Mouse (Mus musculus) activated CD4-positive, CD25-positive, alpha-beta regulatory T cell, adult 4 months (primary cell): ENCODE data around the gene Plekha6. TPM values are rescaled to one million over a fixed set of nuclear protein-coding genes. Genes with fewer than 3 reads are reported as not detected.

Experiments used
- ATAC-seq: one replicate; pipeline ENCODE4 v1.8.0; 2017
- polyA plus RNA-seq, 2 experiments: library from polyadenylated mRNA; unstranded; fragments of 100-300 nt; shearing (Covaris generic); gene quantifications; one replicate each; pipeline ENCODE4 v1.2.1; 2017

Gene Plekha6
- polyA plus RNA-seq = under 1 TPM in 1 of 2 experiments, not detected in 1; 0.06 TPM

DNA sequence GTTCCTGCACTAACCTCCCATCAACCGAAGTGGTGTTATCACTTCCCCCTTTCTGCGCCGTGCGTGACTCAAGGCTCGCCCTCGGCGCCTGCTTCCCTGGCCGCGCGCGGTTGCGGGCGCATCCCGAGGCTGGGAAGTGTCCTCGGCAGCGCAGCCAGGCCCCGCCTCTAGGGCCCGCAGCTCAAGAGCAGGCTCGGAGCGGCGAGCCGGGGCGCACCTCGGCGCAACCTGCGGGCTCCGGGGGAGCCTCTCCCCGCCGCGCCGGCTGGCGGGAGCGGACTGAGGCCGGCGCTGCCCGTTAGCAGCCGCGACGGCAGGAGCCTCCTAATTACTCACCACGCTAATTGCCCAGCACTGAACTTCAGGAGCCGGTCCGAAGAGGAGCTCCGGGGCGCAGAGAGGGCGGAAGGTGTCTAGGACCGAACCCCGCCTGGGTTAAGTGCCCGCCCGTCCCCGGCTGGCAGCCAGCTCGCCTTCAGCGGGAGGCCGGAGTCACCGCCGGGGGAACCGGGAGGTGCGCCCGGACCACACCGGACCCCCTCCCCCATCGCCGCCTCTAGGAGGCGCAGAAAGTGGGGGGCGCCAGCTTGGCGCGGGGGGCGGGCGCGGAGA lies at the start of gene Plekha6:
Gene Plekha6, plus strand, starts transcription at position 391 of the 612 bp plus-strand sequence.
- ATAC-seq = no peak

DNA sequence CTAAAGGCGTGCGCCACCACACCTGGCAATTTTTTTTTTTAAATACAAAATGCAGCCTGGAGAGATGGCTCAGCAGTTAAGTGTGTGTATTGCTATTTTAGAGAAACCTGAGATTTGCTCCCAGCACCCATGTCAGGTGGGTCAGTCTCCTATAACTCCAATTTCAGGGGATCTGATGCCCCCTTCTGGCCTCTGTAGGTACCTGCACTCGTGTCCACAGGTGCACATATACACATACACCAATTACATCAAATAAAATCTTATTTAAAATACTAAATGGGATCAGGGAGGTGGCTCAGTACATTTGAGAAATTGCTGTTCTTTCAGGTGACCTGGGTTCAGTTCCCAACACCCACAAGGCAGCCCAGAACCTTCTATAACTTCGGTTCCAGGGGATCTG lies 47.9 kb upstream of the Plekha6 start:
- no peak for ATAC-seq

DNA sequence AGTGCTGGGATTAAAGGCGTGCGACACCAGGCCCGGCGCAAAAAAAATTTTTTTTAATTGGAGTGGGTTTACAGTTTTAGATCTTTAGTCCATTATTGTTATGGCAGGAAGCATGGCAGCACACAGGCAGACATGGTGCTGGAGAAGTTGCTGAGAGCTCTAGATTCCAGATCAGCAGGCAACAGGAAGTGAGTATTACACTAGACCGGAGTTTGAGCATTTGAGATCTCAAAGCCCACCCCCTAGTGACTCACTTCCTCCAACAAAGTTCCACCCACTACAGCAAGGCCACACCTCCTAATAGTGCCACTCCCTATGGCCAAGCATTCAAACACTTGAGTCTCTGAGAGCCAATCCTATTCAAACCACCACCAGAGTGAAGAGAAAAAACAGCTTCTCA lies 45.9 kb upstream of the Plekha6 start:
- ATAC-seq = no peak

DNA sequence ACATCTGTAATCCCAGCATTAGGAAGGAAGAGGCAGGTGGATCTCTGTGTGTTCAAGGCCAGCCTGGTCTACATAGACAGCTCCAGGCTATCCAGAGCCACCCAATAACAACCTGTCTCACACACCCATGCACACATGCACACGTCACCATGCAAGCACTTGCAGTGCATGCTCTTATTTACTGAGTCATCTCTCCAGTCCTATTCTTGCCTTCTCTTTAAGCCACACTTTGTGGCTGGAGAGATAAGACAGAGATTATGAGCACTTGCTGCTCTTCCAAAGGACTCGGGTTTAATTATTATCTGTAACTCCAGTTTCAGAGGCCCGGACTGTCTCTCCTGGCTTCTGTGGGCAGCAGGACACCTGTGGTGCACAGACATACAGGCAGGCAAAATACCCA lies 45.2 kb upstream of the Plekha6 start:
- ATAC-seq = no peak

DNA sequence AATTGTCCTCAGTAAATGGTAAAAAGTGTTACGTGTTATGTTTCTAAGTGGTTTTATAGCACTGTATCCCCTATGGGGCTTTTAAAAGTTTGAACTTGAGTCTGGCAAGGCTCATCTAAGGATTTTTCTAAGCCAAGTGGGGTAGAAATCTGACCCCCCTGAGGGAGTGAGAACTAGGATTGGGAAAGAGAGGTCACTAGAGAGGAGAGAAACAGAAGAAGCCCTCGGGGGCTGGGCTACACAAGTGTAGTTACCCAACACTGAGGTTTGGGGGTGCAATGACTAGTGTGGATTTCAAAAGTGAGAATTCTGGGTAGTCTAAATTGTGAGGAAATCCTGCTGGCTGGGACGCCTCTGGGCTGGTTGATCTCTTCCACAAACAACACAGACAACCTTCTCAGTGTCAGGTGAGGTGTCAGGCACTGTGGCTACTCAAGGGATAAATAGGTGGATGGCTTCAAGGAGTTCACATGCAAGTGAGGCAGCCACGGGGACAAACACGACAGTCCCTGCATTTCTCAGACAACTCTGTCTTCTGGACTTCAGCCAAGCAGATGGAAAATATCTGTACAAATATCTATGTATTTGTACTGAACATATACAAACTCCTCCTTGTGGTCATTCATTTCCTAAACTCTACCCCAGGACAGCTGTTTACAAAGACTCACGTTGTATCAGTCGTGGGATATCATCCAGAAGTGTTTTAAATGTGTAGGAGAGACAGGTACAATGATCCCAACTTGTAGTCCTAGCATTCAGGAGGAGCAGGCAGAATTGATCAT lies 43.9 kb upstream of the Plekha6 start:
- no peak for ATAC-seq

DNA sequence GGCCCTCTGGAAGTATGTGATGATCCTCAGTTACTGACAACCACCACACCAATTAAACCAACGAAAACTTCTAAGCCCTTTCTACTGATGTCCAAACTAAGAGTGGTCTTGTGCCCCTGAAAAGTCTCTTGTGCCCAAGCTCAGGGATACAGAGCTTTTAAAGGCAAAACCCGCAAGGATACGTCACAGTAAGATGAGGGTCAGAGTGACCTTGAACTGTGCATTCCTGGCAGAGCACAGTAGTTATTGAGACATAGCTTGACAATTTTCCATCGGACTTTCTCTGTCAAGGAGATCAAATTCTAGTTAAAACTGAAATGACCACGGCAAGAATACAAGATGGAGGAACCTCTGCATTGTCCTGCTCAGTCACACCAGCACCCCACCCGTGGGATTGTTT lies 42.8 kb upstream of the Plekha6 start:
- ATAC-seq = no peak

DNA sequence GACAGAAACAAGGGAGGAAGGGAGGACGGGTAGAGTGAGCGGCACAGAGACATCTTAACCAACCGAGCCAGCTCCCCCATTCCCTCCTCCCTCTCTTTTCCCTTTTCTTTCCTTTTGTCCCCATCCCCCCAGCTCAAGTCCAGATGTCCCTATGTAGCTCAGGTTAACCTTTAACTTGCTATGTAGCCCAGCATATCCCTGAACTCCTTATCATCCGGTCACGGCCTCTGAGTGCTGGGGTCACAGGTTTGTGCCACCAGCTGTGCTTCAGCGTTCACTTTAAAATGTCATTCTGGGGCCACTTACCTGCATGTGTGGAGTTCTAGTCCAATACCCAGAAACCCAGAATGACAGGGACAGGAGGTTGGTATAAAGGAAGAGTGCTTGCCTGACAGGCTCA lies 39.9 kb upstream of the Plekha6 start:
- no peak for ATAC-seq

DNA sequence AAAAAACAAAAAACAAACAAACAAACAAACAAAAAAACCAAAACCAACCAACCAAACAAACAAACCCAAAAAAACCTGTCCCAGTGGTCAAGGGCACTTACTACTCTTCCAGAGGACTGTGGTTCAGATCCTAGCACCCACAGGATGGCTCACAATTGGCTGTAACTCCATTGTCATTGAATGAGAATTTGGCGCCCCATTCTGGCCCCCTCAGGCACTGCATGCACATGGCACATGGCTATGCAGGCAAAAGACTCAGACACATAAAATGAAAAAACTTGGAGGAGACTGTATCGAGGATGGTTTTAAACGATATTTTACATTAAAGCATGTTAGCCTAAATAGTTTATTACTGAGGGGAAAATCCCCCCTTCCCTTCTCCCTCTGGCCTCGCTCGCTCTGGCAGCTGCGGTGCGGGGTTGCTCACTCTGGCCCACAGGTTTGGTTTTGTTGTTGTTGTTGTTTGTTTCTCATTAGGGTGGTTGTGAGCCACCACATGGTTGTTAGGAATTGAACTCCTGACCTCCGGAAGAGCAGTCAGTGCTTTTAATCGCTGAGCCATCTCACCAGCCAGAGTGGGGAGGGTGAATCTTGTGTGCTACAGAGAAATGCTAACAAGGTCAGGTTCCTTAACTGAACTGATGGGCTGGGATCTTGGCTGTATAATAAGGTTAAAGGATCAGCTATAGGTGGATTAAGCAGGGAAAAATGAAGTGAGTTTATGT lies 38.2 kb upstream of the Plekha6 start:
- no peak for ATAC-seq

DNA sequence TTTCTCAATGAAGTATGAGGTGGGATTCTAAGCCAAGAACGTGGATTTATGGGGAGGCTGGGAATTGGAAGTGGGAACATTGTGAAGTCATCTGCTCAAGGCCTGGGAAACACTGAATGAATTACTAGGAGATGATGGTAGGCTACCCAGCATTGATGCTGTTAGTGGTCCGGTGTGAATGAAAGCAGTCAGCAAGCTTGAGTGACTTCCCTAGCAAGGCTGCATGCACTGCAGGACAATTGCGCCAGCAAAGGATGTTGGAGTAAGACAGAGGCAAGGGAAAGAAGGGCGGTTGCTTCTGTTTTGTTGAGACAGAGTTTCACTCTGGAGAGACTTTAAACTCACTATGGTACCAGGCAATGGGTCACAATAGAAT lies 37.7 kb upstream of the Plekha6 start:
- ATAC-seq = no peak

DNA sequence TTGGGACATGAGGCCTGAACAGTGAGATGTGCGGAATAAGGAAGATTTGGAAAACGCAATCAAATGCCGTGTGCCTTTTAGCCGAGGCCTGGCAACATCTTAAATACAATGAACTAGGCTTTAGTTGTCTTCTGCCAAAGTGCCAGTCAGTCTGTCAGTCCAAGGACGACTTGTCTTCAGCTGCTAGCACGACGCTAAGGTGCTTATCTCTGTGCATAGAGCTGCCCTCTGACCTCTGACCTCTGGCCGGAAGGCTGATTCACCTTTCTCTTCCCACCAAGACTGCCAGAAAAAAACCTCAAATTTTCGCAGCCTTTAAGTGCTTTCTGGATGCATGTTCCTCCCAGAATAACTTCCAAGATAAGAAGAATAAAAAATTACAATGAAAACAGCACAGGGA lies 36.7 kb upstream of the Plekha6 start:
- ATAC-seq = no peak

DNA sequence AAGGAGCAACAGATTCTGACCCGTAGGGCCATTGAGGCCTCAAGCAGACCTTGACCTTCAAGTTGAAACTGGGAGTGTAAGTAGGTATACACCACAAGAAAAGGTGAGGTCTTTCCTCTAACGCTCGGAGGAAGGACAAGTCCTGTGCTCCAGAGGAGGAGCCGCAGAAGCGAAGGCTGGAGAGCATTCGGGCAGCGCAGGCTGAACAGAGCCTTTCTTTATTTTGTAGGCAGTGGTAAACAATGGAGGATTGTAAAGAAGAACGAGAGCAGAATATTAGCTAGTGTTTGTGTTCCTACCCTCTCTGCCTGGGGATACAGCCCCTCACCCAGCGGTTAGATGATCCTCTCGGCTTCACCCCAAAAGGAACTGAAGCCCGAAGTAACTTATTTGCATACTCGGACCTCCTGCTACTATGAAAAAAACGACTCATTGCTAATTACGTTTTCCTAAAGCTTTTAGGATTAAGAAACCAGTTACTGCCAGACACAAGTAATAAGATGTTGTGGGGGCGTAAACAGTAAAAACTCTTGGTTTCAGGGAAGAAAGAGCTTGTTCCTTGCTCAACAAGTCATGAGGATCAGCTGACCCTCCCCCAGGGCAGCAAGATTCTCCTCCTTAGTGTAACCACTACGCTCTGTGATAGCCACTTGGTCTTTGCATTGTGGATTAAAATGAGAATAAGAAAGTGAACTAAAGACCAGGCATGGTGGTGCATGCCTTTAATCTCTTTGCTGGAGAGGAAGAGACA lies 34.4 kb upstream of the Plekha6 start:
- ATAC-seq = no peak

DNA sequence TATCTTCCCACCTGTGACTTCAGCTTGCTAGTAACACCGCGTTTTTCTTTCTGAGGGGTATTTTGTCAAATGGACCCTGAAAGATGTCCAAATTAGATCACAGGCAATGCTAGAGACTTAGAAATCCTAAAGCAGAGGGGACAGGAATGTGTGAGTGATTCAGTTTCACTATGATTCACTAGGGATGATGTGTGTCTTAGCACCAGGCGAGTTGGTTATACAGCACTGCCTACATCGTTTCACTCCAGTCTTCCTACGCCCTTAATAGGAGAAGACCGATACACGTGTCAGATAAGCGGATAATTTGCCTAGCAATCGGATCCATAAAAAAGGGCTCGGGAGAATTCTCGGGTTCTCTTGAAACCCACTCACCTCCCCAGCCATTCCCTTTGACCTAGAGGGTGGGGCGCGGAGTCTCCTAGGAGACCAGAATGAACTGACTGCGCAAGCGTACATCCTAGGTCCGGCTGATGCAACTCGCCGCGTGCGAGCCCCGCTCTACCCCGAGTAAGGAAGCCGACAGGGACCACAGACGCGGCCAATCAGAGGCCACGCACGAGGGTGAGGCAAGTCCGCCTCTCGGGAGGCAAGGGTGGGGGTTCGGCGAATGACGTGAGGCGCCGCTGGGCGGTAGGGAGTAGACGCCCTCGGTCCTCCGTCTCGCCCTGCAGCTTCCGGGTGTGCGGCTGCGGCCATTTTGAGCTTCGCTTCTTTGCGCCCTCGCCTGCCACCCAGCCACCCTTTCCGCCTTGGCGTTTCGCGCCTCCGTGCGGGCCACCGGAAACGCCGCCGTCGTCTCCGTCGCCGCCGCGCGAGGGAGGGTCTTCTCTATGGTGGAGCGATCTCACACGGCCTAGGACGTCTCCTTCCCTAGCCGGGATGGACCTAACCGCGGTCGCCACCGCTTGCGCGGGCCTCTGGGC lies 33.1 kb upstream of the Plekha6 start, which contains the start of gene Ppp1r15b:
Gene Ppp1r15b, plus strand, starts transcription at position 506 of the 923 bp plus-strand sequence.
- ATAC-seq = peak; percentile 95

DNA sequence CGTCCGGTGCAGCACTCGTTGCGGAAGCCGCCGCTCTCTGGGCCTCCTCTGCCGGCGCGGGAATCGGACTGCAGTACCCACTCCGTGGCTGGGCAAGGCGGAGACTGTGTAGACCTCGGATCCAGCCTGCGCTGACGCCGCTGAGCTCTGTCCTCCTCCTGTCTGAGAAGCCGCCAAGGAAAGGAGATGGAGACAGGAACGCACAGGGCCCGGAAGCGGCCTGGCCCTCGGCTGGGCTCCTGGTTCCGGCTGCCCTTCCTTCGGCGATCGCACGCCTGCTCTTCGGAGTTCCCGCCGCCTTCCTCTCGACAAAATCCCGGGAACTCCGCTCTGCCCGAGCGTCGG lies 32.5 kb upstream of the Plekha6 start:
- ATAC-seq = peak; percentile 6

DNA sequence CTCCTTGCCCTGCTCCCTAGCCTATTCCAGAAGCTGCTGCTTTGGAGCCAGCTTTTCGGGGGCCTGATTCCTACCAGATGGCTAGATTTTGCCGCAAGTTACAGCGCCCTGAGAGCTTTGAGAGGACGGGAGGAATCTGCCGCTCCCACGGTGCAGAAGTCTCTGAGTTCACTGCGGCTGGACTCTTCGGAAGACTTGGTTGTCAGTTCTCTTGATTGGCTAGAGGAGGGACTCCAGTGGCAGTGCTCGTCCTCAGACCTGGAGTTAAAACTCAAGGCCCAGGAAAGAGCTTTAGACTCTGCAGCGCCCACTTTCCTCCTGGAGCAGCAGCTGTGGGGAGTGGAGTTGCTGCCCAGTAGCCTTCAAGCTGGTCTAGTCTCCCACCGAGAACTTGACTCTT lies 32.1 kb upstream of the Plekha6 start:
- no peak for ATAC-seq

DNA sequence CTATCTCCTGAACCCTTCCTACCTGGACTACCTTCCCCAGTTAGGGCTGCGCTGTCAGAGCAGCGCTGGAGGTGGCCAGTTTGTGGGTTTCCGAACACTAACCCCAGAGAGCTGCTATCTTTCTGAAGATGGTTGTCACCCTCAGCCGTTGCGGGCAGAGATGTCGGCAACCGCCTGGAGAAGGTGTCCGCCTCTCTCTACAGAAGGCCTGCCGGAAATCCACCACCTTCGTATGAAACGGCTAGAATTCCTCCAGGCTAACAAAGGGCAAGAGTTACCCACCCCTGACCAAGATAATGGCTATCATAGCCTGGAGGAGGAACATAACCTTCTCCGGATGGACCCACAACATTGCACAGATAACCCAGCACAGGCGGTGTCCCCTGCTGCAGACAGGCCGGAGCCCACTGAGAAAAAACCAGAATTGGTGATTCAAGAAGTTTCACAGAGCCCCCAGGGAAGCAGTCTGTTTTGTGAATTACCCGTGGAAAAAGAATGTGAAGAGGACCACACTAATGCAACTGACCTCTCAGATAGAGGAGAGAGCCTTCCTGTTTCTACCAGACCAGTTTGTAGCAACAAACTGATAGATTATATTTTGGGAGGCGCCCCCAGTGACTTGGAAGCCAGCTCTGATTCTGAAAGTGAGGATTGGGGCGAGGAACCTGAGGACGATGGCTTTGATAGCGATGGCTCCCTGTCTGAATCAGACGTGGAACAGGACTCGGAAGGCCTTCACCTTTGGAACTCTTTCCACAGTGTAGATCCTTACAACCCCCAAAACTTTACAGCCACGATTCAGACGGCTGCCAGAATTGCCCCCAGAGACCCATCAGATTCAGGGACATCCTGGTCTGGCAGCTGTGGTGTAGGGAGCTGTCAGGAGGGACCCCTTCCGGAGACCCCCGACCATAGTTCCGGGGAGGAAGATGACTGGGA lies 31.4 kb upstream of the Plekha6 start:
- no peak for ATAC-seq

DNA sequence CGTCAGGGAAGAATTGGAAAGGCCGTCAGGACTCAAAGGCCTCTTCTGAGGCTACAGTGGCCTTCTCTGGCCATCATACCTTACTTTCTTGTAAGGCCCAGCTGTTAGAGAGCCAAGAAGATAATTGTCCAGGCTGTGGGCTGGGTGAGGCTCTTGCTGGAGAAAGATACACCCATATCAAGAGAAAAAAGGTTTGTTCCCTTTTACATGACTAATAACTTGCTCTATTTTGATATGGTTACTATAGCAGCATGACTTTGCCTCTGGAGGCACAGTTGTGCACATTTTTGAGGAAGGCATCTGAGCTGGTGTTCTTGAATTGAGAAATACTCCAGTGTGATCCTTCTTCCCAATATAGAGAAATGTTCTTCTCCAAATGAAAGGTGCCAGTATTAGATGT lies 30.6 kb upstream of the Plekha6 start:
- ATAC-seq = no peak

DNA sequence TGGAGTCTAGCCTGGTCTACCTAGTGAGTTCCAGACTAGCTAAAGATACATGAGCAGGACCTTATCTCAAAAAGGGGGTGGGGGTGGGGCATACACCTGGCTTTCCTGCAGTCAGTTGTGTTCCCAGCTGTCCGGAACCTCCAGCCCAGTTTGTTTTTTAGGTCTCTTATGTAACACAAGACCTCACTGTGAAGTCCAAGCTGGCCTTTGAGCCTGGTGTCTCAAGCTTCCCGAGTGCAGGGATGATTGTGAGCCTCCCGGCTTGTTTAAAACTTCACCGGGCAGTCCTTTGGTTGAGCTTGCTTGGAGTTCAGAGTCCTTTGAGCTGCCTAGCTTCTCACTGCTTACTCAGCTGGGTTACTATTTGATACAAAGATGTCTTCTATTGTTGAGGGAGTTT lies 29.9 kb upstream of the Plekha6 start:
- no peak for ATAC-seq

DNA sequence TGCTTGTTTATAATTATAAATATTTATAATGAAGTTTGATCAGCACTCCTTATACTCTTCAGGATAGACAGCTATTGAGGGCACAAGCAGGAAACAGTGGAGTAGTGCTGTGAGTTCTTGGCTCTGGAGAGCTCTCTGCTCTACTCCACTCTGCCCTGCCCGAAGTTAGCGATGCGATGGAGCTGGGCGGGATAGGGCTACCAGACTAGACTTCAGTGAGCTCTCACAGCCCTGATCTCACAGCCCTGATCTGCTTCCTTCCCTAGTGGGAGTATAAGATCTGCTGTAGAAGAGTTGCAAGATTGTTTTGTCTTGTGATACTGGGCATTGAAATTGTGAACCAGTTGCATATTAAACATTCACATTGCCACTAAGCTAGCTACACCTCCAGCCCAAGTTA lies 29.1 kb upstream of the Plekha6 start:
- no peak for ATAC-seq

DNA sequence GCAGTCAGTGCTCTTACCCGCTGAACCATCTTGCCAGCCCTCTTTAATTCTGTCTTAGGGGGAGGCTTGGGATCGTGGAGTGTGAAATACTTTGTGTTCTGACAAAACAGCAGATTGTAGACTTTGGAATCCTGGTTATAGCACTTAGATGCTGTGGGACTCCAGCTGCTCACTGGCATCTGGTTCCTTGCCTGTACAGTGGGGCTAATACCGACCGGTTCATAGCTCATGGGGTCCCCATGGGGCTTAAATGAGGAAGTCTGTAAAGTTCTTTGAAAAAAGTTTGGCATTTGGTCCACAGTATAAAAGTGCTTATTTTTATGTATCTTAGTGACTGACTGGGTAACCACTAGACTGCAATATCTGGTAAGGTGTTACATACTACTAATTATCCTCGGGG lies 28.2 kb upstream of the Plekha6 start:
- no peak for ATAC-seq

DNA sequence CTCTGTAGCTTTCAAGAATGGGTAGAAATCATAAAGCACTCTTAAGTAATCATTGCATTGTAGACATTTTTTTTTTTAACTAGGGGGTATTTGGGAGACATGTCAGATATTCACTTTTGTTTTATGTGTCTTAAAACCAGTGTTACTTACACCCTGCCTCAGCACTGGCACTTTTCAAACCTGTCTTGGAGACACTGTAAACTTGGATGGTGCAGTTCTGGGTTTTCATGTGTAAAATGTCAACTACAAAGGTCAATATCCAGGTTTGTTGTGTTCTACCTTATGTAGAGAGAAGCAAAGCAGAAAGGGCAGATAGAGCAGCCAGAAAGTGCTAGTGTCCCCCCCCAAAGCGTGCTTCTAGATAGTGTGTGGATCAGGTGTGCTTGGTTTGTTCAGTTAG lies 25.6 kb upstream of the Plekha6 start:
- no peak for ATAC-seq
